Mouse (Mus musculus): ENCODE measurements around the gene Mical2.

GRCm38 (mm10) chr7:112203937-112204336, 21.7 kb upstream of the Mical2 start:
- TF ChIP-seq CTCF (IDR thresholded peaks at IDR 0.05; ENCODE audit: borderline replicate concordance, extremely low read depth, insufficient read depth, insufficient read length) (no peak), POLR2A (IDR thresholded peaks at IDR 0.05; ENCODE audit: borderline replicate concordance, extremely low read depth, insufficient read depth, insufficient read length, poor library complexity, severe bottlenecking) (no peak)

All from brain, embryonic 14.5 days (tissue).